Mouse (Mus musculus): ENCODE data around the gene Pgap3.
"Not testable (repeated sequence)": the region's sequence is repeated elsewhere in the genome, so short reads cannot be mapped to it uniquely, and the experiment has no call there.

The Pgap3 gene

DNA sequence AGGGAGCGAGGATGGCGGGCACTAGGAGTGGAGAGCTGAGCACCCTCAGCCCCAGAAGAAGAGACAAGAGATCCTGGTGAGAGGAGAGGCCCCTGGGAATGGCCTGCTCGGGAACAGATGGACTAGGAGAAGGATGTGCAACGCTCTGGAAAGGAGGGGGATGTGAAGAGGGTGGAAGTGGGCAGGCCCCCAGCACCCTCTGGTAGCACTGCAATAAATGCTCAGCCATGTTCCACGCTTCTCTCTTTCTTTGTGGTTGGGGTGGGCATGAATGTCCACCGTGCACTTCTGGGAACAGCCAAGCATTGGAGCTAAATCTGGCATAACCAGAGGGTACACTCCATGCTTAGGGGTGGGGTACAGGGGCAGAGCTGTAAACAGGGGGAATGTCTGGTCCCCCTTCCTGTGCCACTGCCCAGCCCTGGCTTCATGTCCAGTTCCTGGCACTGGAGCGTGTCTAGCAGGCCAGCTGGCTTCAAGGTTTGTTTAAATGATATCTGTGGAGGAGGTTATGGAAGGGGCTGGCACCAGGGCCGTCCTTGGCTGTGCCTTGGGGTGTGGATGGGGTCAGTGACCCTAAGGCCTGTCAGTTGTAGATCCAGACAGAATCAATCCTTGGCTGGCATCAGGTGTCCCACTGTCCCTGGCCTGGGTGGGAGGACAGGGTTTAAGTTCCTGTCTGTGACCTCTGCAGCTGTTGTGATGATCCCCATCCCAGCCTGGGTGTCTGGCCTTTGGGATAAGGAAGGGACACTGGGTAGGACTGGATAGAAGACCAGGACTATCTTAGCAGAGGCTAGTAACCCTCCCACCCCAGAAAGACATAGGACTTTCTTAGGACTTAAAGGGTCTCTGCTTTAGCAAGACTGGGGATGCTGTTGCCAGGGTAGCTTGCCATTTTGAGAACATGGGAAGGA, 15.3 kb downstream of the Pgap3 start:
- in situ Hi-C loops (cut with MboI; ENCODE audit: unreplicated experiment in 2 of 2): loop anchor here (5.0 kb wide), 2 partner anchors 43 to 118 kb away; no protein-coding TSS in a partner anchor

GRCm38 (mm10) chr11:98384216-98384615, 16.1 kb downstream of the Pgap3 start:
- in situ Hi-C loops (cut with MboI; ENCODE audit: unreplicated experiment in 2 of 2): no loop called here

DNA sequence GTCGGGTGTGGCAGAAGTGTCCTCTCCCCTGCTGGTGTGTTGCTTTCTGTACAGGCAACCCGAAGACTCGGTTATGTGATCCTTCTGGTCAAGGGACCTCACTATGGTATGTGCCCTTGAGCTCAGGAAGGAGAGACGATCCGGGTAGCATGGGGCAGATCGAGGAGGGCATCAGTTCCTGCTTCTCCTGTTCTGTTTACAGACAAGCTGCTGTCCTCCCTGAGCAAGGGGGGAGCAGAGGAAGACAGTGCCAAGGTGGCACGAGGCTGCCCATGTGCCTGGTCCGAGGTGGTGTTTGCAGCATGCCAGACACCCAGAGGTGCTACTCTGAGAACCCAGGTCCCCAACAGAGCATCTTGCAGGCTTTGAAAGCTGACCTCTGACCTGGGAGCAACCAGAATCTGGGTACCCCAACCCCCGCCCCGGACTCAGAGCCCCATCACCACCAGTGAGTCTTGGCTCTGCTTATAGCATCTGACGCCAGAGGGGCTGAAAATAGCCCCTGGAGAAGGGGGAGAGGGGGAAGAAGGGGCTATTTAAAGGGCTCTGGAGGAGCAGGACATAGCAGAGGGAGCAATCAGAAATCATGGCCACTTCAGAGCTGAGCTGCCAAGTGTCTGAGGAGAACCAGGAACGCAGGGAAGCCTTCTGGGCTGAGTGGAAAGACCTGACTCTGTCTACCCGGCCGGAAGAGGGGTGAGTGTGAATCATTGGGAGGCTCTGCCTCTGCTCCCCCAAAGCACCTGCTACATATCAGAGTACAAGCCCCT, 16.8 kb downstream of the Pgap3 start, which contains the start of gene Tcap:
Tcap (plus strand) TSS at position 551 of the 770 bp plus-strand sequence.
- in situ Hi-C loops (cut with MboI; ENCODE audit: unreplicated experiment in 2 of 2): no loop called here

GRCm38 (mm10) chr11:98382405-98382804, 17.9 kb downstream of the Pgap3 start:
- in situ Hi-C loops (cut with MboI; ENCODE audit: unreplicated experiment in 2 of 2): not testable (repeated sequence)

DNA sequence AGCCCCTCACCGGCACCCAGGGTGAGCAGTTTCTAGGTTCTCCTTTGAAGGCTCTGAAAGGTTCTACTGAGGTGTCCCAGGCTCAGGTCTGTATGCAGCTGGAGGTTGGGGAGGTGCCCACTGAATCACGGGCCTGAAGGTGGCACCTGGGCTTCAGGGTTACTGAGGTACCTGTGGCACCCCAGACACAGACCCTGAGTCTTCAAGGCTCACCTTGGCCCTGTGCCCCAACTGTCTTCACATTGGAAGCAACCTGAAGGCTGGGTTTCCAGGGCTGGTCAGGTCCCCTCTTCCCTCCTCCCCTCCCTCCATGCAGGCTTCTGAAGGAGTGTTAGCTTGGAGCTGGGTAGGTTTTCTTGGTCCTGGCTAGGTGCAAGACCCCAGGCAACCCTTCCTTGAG, 18.6 kb downstream of the Pgap3 start:
- in situ Hi-C loops (cut with MboI; ENCODE audit: unreplicated experiment in 2 of 2): no loop called here

DNA sequence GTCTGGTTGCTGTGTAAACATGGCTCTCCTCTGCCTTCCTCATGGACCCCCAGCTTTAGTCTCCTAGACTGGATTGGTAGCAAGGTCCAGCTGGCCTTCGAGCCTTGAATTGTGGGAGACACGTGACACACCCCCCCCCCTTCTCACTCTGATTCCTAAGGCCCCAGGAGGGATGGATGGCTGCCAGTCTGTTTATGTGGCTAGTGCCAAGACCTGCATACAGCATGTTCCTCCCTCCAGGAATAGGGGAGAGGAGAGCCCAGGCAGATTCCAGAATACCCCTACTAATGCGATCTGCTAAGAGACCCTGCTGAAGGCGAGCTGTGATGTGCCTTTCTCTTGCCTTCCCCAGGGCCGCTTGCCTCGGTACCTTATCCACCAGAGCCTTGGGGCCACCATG, 20.2 kb downstream of the Pgap3 start:
- in situ Hi-C loops (cut with MboI; ENCODE audit: unreplicated experiment in 2 of 2): no loop called here

DNA sequence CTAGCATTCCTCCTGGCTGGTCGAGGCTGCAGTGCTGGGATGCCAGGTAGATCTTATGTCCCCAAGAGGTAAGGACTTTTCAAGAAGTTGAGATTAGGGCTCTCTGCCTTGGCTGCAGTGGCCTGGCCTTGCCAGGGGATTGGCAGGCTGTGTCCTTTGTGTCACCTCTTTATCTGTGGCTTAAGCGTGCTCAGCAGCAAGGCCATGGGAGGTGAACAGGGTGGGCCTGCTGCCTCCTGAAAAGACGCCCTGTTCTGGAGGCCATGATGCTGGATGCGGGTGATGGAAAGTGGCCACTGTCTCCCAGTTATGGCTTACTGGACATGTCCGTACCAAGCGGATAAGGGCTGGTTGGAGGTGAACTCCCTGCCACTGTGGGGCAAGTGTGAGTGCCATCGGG, 20.9 kb downstream of the Pgap3 start:
- in situ Hi-C loops (cut with MboI; ENCODE audit: unreplicated experiment in 2 of 2): no loop called here

DNA sequence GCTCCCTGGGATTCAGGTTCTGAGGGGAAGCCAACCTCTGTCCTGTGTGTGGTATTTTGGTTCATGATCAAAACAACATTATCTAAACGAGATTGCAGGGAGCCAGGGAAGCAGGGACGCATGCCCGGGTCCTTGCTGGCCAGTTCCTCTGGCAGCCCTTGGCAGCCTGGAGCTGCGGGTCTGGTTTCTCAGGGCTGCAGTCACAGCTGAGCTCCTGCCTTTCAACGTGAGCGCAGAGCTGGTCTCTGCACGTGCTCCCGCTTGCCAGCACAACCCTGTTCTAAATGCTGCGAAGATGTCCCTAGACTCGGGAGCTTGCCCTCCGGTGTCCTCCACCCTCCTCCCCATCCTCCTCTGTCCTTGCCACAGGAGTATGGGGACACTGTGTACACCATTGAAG, 22.5 kb downstream of the Pgap3 start:
- in situ Hi-C loops (cut with MboI; ENCODE audit: unreplicated experiment in 2 of 2): no loop called here

GRCm38 (mm10) chr11:98376756-98377155, 23.5 kb downstream of the Pgap3 start:
- in situ Hi-C loops (cut with MboI; ENCODE audit: unreplicated experiment in 2 of 2): no loop called here

DNA sequence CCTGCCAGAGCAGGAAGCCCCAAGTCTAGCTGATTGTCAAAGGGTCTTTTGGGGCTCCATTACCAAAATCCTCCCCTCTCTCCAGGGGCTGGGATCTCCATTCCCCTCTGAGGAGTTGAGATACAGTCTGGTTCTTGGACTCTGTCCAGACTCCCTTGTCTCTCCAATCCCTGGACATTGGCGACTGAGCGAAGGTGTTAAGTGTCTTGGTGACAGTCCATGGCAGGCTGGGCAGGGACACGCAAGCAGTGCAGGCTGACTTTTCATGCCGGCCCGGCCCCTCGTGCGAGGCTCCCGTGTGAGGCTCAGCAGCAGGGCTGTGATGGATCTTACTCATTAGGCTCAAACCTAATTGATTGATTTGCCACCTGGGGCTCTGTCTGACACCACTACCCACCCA, 26.0 kb downstream of the Pgap3 start:
- in situ Hi-C loops (cut with MboI; ENCODE audit: unreplicated experiment in 2 of 2): no loop called here

DNA sequence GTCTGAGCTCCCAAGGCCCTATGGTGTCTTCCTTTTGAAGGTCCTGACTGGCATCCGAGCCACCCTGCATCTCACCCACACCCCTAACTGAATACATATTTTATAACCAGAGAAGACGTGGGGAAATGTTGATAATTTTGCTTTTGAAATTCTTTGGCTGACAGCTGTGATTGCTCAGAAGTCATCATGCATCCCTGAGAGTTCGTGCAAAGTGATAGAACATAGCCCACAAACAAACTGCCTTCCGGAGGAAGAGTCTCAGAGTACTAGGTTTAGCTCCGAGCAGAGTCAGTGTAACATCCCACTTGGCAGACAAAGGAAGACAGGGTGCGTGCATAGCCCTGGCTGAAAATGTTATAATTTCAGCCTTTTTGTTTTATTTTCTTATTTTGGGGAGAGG, 27.0 kb downstream of the Pgap3 start:
- in situ Hi-C loops (cut with MboI; ENCODE audit: unreplicated experiment in 2 of 2): no loop called here

DNA sequence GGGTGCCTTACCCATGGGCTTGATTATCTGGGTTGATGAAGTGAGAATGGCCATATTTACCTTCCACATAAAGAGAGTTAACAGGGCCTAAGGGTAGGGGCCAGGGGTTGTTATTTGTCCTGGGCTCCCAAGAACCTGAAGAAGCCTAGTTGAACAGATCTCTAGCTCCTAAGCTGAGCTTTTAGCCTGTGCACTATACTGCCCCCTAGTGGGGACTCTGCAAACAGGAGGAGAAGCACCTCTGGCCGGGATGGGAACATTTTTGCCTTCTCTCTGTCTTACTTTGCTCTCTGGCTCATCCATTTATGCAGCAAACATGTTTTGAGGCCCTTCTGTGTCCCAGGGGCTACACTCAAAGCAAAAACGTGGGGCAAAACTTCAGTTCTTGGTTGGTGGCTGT, 27.9 kb downstream of the Pgap3 start:
- in situ Hi-C loops (cut with MboI; ENCODE audit: unreplicated experiment in 2 of 2): no loop called here

DNA sequence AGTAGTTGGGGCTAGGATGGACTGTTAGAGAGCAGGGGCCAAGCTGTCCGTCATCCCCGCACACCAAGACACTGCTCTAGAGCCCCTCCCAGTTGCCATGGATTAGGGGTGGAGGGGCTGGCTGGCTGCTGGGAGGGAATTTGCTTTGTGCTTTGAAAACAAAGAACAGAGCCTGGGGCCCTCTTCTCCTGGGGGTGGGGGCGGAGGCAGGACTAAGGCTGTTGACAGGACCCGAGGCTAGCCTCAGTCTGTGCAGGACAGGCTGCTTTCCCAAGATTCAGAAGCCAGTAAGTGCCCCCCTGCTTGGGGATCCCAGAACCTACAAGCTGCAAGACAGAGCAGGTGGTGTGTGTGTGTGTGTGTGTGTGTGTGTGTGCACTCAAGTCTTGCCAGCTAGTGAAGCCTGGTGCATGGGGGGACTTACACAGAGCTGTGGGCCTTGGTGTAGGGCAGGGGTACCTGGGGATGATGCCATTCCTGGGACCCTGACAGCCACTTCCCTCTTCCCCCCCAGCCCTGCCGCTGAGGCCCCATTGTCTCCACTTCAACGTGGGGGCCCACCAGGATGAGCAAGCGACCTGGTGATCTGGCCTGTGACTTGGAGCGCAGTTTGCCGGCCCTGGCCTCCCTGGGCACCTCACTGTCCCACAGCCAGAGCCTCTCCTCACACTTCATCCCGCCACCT, 28.6 kb downstream of the Pgap3 start:
- in situ Hi-C loops (cut with MboI; ENCODE audit: unreplicated experiment in 2 of 2): no loop called here

GRCm38 (mm10) chr11:98370588-98370987, 29.7 kb downstream of the Pgap3 start:
- in situ Hi-C loops (cut with MboI; ENCODE audit: unreplicated experiment in 2 of 2): no loop called here

DNA sequence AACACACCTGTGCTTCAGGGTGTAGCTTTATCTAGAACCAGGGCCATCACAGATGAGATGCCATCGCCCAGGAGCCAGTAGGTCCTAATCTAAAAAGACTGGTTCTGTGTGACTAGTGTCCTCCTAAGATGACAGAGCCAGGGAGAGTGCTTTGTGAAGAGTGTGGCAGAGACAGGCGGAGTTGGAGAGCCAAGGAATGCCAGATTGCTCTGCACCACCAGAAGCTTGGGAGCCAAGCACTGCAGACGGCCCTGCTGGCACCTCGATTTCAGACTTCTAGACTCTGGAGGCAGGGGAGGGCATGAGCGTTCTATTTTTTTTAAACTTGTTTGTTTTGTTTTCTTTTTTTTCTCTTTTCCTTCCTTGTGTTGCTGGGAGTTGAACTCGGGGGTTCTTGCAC, 31.0 kb downstream of the Pgap3 start:
- in situ Hi-C loops (cut with MboI; ENCODE audit: unreplicated experiment in 2 of 2): no loop called here

DNA sequence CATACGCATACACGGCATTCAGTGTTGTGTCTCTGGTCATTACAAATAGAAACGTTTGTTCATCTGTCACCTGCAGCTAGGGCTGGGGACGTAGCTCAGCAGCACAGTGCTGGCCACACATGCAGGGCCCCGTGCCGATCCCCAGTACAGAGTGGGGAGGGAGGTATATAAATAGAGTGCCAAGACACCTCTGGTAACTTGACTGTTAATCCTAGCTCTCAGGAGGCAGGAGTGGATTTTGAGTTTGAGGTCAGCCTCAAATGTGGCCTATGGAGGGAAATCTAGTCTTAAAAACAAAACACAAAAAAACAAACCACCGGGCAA, 32.5 kb downstream of the Pgap3 start:
- in situ Hi-C loops (cut with MboI; ENCODE audit: unreplicated experiment in 2 of 2): no loop called here

- in situ Hi-C loops (cut with MboI; ENCODE audit: unreplicated experiment in 2 of 2): no loop called here
Observed at GRCm38 (mm10) chr11:98367171-98367862, 33.0 kb downstream of the Pgap3 start.

- in situ Hi-C loops (cut with MboI; ENCODE audit: unreplicated experiment in 2 of 2): no loop called here
Observed at GRCm38 (mm10) chr11:98366290-98366689, 34.0 kb downstream of the Pgap3 start.

- in situ Hi-C loops (cut with MboI; ENCODE audit: unreplicated experiment in 2 of 2): no loop called here
Observed at GRCm38 (mm10) chr11:98364410-98364809, 35.9 kb downstream of the Pgap3 start.

- in situ Hi-C loops (cut with MboI; ENCODE audit: unreplicated experiment in 2 of 2): no loop called here
Observed at GRCm38 (mm10) chr11:98363817-98364216, 36.5 kb downstream of the Pgap3 start.

Data from v-Abl transformed pro-B cells (cell line).